Mouse (Mus musculus): ENCODE results near the gene Col4a3.

DNA sequence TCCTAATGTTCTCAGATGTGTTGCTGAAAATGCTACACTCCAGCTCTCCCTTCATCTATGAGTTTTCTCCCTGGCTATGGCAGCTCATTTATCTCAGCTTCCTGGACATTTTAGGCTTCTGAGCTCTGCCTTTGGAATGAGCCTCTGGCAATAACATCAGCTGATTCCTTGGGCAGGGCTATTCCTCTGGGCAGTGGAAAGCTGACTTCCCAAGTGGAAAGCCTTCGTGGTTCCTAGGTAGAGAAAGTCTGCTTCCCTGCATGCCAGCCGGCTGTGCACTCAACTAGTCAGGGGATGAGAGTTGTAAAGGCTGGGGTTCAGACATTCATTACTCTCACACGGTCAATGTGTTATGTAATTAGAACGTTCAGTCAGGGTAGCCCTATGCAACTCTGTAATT, 8.4 kb upstream of the Col4a3 start:
- TF ChIP-seq POU5F1 (IDR thresholded peaks at IDR 0.05; ENCODE audit: borderline replicate concordance, low read length): no peak
- TF ChIP-seq CTCF (conservative IDR thresholded peaks at IDR 0.05; ENCODE audit: low read length): no peak
- TF ChIP-seq NANOG (IDR thresholded peaks at IDR 0.05; ENCODE audit: borderline replicate concordance, low read length): no peak

All from E14TG2a.4 (cell line).